Mouse (Mus musculus) stomach, postnatal 0 days (tissue): ENCODE data around the gene Nudt22.

Experiments used
- CTCF ChIP-seq: IDR thresholded peaks from 2 replicates; pipeline ENCODE4 v1.5.1; 2016; ENCODE audit warnings: antibody characterized with exemption, low read depth, mild to moderate bottlenecking, moderate library complexity
- EP300 ChIP-seq: optimal IDR thresholded peaks from 2 replicates; pipeline ENCODE3; 2016; ENCODE audit warnings: antibody characterized with exemption

DNA sequence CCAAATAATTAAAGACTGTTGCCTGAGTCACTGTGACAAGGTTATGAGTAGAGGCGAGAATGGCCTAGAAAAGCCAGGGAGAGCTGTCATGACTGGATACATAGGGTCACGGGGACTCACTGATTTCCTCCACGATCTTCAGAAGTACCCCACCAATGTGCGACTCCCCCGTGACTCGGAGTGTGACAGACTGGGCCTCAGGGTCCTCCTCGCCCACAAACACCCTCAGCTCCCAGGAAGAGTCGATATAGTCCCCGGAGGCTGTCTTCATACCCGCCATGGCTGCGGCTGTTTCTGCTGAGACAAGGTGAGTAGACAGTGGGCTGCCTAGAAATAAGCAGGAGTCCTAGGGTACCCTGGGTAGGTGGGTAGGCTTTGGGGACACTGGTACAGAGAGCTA, 22.6 kb upstream of the Nudt22 start:
- TF ChIP-seq EP300 (no peak), CTCF (no peak)
